Mouse (Mus musculus) megakaryocyte, adult 5-6 weeks (primary cell): ENCODE results near the gene Chaf1b. TPM values are rescaled to one million over a fixed set of nuclear protein-coding genes. Genes with fewer than 3 reads are reported as not detected.

ENCODE experiments used
- ATAC-seq: 2 replicates; pipeline ENCODE4 v1.8.0; 2016; ENCODE audit warnings: mild to moderate bottlenecking, inconsistent platforms; ENCODE audit not compliant: poor library complexity, severe bottlenecking
- total RNA-seq, 2 experiments: library from RNA; stranded (forward) in 1 of 2; stranded (reverse) in 1 of 2; fragments of 153-499, 151-499 nt in 1 of 2; fragments of 221-1000, 200-1000 nt in 1 of 2; gene quantifications; 2 replicates each; pipeline versions ENCODE4 v1.2.3 to v1.2.4; 2015 to 2017

Chaf1b gene
- total RNA-seq, 2 experiments from 2014 or later, result 25.9 to 30.4 TPM

DNA sequence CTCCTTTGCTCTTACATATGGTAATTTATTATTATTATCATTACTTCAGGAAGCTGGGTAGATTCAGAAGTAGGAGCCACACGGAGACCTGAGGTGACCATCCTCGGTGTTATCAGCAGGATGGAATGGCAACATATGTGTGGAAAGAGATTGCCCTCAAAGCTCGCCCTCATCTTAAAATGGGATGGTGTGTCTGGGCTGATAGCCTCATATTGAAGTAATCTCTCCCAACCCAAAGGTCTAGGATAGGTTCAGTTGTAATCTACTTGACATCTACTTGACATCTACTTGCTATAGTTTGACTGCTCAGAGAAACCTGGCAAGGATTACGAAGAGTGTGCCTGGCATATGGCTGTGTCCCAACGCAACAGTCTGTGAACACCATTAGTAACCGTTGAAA, 60.6 kb downstream of the Chaf1b start:
- ATAC-seq, result no peak

DNA sequence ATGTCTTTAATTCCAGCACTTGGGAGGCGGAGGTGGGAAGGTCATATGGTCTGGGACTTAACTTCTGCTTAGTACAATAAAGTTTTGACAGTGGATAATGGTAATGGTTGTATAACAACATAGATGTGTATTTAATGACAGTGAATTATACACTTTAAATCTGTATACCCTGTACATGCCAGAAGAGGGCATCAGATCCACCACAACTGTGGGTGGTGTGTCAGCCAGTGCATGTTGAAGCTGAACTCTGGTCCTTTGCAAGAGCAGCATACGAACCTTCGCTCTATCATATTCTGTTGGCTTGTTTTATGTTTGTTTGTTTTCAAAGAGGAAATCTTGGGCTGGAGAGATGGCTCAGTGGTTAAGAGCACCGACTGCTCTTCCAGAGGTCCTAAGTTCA, 63.7 kb downstream of the Chaf1b start:
- no peak for ATAC-seq

Other genes starting within 250 kb of the Chaf1b start
- 0.83 and 1.8 TPM in 2 replicates for gene Cbr3, start 200.7 kb upstream of the Chaf1b start, total RNA-seq (2015)
- gene Cbr3, start 200.7 kb upstream of the Chaf1b start, total RNA-seq (2017), result 0.73 and 1.3 TPM in 2 replicates
- 20.3 and 38.8 TPM in 2 replicates for gene Dop1b, start 172.0 kb upstream of the Chaf1b start, total RNA-seq (2015)
- gene Dop1b, start 172.0 kb upstream of the Chaf1b start, total RNA-seq (2017), result 10.5 and 15.2 TPM in 2 replicates
- gene Morc3, start 51.8 kb upstream of the Chaf1b start, total RNA-seq (2015), result 123 and 137 TPM in 2 replicates
- gene Morc3, start 51.8 kb upstream of the Chaf1b start, total RNA-seq (2017), result 216 and 248 TPM in 2 replicates
- not detected in 2 replicates for gene Cldn14, start 124.9 kb downstream of the Chaf1b start, total RNA-seq (2015)
- not detected in 2 replicates for gene Cldn14, start 124.9 kb downstream of the Chaf1b start, total RNA-seq (2017)
- not detected in 2 replicates for gene Sim2, start 201.0 kb downstream of the Chaf1b start, total RNA-seq (2015)
- not detected in 2 replicates for gene Sim2, start 201.0 kb downstream of the Chaf1b start, total RNA-seq (2017)